Mouse (Mus musculus) stomach, embryonic 14.5 days (tissue): Measurements from ENCODE around the gene Samd15. TPM values are rescaled to one million over a fixed set of nuclear protein-coding genes. Genes with fewer than 3 reads are reported as not detected.

Experiments used
- ATAC-seq: fragments of 200-750 bp; cut with Nextera tagmentation; 2 replicates; pipeline ENCODE4 v1.8.0; 2017; ENCODE audit warnings: low read depth, moderate TSS enrichment; ENCODE audit not compliant: insufficient number of reproducible peaks, insufficient read depth, low FRiP score
- H3K27ac ChIP-seq: fragments of 300-500 bp; sonication (generic); 2 replicates; pipeline ENCODE4 v1.5.1; 2014; ENCODE audit warnings: mild to moderate bottlenecking, low read length, moderate library complexity, mixed read lengths
- H3K27me3 ChIP-seq: fragments of 300-500 bp; sonication (generic); 2 replicates; pipeline ENCODE4 v1.6.1; 2014; ENCODE audit warnings: low read length, control low read depth, mixed read lengths; ENCODE audit not compliant: control insufficient read depth, insufficient read depth
- H3K36me3 ChIP-seq: fragments of 300-500 bp; sonication (generic); 2 replicates; pipeline ENCODE4 v1.6.1; 2014; ENCODE audit warnings: mild to moderate bottlenecking, control low read depth, low read length, moderate library complexity, mixed read lengths; ENCODE audit not compliant: control insufficient read depth, insufficient read depth
- H3K4me1 ChIP-seq: fragments of 300-500 bp; sonication (generic); 2 replicates; pipeline ENCODE4 v1.6.1; 2014; ENCODE audit warnings: low read length, control low read depth, mixed read lengths; ENCODE audit not compliant: control insufficient read depth, insufficient read depth
- H3K4me2 ChIP-seq: fragments of 300-500 bp; sonication (generic); replicated peaks from 2 replicates; pipeline ENCODE4 v1.6.1; 2014; ENCODE audit warnings: low read depth, low read length, control low read depth
- H3K4me3 ChIP-seq: fragments of 300-500 bp; sonication (generic); 2 replicates; pipeline ENCODE4 v1.5.1; 2014; ENCODE audit warnings: low read depth, low read length, control low read depth
- H3K9ac ChIP-seq: fragments of 300-500 bp; sonication (generic); replicated peaks from 2 replicates; pipeline ENCODE4 v1.6.1; 2014; ENCODE audit warnings: low read depth, mild to moderate bottlenecking, control low read depth, low read length, moderate library complexity, mixed read lengths
- H3K9me3 ChIP-seq: fragments of 300-500 bp; sonication (generic); 2 replicates; pipeline ENCODE4 v1.6.1; 2016; ENCODE audit warnings: low read depth, low read length, control low read depth; ENCODE audit not compliant: control insufficient read depth
- WGBS: fragments of 180-500 bp; shearing (Covaris S2); extraction: QIAGEN DNeasy Blood & Tissue Kit; methylation state at CpG from one replicate; pipeline ENCODE4 v1.1.7; 2014; 5-methylcytosine and 5-hydroxymethylcytosine counted together
- polyA plus RNA-seq: library from polyadenylated mRNA; unstranded; fragments of >200 nt; fragmentation: Nextera tagmentation; extraction: Ambion mirVana; gene quantifications from 2 replicates; pipeline ENCODE4 v1.2.1, GENCODE M21; 2014

Gene Samd15
- polyA plus RNA-seq, 1 experiment from 2014 or later: 2.4 TPM

- Histone ChIP-seq H3K4me2 (no peak overlapping the region), H3K4me3 (no peak overlapping the region), H3K9ac (no peak overlapping the region), H3K36me3 (no peaks in the 10 kb centered on the region), H3K9me3 (no peaks in the 10 kb centered on the region), H3K4me1 (no peaks in the 10 kb centered on the region), H3K27ac (no peak overlapping the region), H3K27me3 (no peaks in the 10 kb centered on the region)
- WGBS: 73% methylated on average over 2 of the region's 2 CpGs
- no peak for ATAC-seq
These were observed 16.5 kb downstream of the Samd15 start for GRCm38 (mm10) chr12:87216053-87216452.

GRCm38 (mm10) chr12:87217596-87217995, 18.1 kb downstream of the Samd15 start:
- Histone ChIP-seq H3K36me3 (no peaks in the 10 kb centered on the region), H3K27me3 (no peaks in the 10 kb centered on the region), H3K9me3 (no peaks in the 10 kb centered on the region), H3K27ac (no peak overlapping the region), H3K4me2 (no peak overlapping the region), H3K4me3 (no peak overlapping the region), H3K4me1 (no peaks in the 10 kb centered on the region), H3K9ac (no peak overlapping the region)
- ATAC-seq: no peak

- H3K36me3 ChIP-seq: no peaks in the 10 kb centered on the region
- H3K9ac ChIP-seq: no peak overlapping the region
- H3K4me2 ChIP-seq: no peak overlapping the region
- H3K27me3 ChIP-seq: no peaks in the 10 kb centered on the region
- H3K4me3 ChIP-seq: no peak overlapping the region
- no peak for ATAC-seq
- 44% methylated on average over 7 of the region's 7 CpGs for whole genome bisulfite sequencing
- no peaks in the 10 kb centered on the region for H3K4me1 ChIP-seq
- H3K9me3 ChIP-seq: no peaks in the 10 kb centered on the region
- H3K27ac ChIP-seq: no peak overlapping the region
These were observed 19.8 kb downstream of the Samd15 start for GRCm38 (mm10) chr12:87219362-87219761.

GRCm38 (mm10) chr12:87224950-87225349, 25.4 kb downstream of the Samd15 start:
- H3K36me3 ChIP-seq: no peaks in the 10 kb centered on the region
- H3K4me1 ChIP-seq: no peaks in the 10 kb centered on the region
- H3K27me3 ChIP-seq: no peaks in the 10 kb centered on the region
- H3K9ac ChIP-seq: no peak overlapping the region
- H3K4me3 ChIP-seq: no peak overlapping the region
- 74% methylated on average over 10 of the region's 10 CpGs for WGBS
- no peak overlapping the region for H3K27ac ChIP-seq
- ATAC-seq: no peak
- H3K9me3 ChIP-seq: no peaks in the 10 kb centered on the region
- no peak overlapping the region for H3K4me2 ChIP-seq

- H3K27ac ChIP-seq: no peak overlapping the region
- no peaks in the 10 kb centered on the region for H3K27me3 ChIP-seq
- no peak overlapping the region for H3K4me2 ChIP-seq
- no peaks in the 10 kb centered on the region for H3K9me3 ChIP-seq
- H3K9ac ChIP-seq: no peak overlapping the region
- ATAC-seq: 0 out of 2 replicates have a peak, but pooled peaks have one; percentile 6
- H3K36me3 ChIP-seq: no peaks in the 10 kb centered on the region
- no peaks in the 10 kb centered on the region for H3K4me1 ChIP-seq
- 78% methylated on average over 7 of the region's 7 CpGs for WGBS
- no peak overlapping the region for H3K4me3 ChIP-seq
These were observed 27.3 kb downstream of the Samd15 start for GRCm38 (mm10) chr12:87226801-87227200.

GRCm38 (mm10) chr12:87229633-87230032, 30.1 kb downstream of the Samd15 start:
- WGBS: 94% methylated on average over 2 of the region's 2 CpGs
- no peak overlapping the region for H3K4me2 ChIP-seq
- H3K4me1 ChIP-seq: no peaks in the 10 kb centered on the region
- no peaks in the 10 kb centered on the region for H3K36me3 ChIP-seq
- H3K9ac ChIP-seq: no peak overlapping the region
- no peaks in the 10 kb centered on the region for H3K9me3 ChIP-seq
- H3K27ac ChIP-seq: no peak overlapping the region
- no peak overlapping the region for H3K4me3 ChIP-seq
- ATAC-seq: no peak
- no peaks in the 10 kb centered on the region for H3K27me3 ChIP-seq

GRCm38 (mm10) chr12:87230379-87230895, 30.9 kb downstream of the Samd15 start:
- Histone ChIP-seq H3K4me2 (no peak overlapping the region), H3K9me3 (no peaks in the 10 kb centered on the region), H3K27ac (no peak overlapping the region), H3K4me1 (no peaks in the 10 kb centered on the region), H3K9ac (no peak overlapping the region), H3K4me3 (no peak overlapping the region), H3K27me3 (no peaks in the 10 kb centered on the region), H3K36me3 (no peaks in the 10 kb centered on the region)
- ATAC-seq: no peak

- Histone ChIP-seq H3K27ac (no peak overlapping the region), H3K9ac (no peak overlapping the region), H3K4me1 (no peaks in the 10 kb centered on the region), H3K27me3 (no peaks in the 10 kb centered on the region), H3K36me3 (peaks cover 28% of the 10 kb centered on the region), H3K9me3 (no peaks in the 10 kb centered on the region), H3K4me2 (no peak overlapping the region), H3K4me3 (no peak overlapping the region)
- 86% methylated on average over 5 of the region's 5 CpGs for WGBS
- no peak for ATAC-seq
These were observed 37.5 kb downstream of the Samd15 start for GRCm38 (mm10) chr12:87236882-87237483.

- WGBS: 96% methylated on average over 1 of the region's 1 CpGs
- no peak within 1 kb of the TSS for H3K9ac ChIP-seq
- no peaks in the 10 kb centered on the region for H3K9me3 ChIP-seq
- H3K4me1 ChIP-seq: no peaks in the 10 kb centered on the region
- no peak within 1 kb of the TSS for H3K4me3 ChIP-seq
- no peaks in the 10 kb centered on the region for H3K27me3 ChIP-seq
- H3K36me3 ChIP-seq: peaks cover 40% of the 10 kb centered on the region
- no peak within 1 kb of the TSS for H3K27ac ChIP-seq
- no peak within 1 kb of the TSS for H3K4me2 ChIP-seq
- no peak for ATAC-seq
These were observed 39.1 kb downstream of the Samd15 start, which contains the start of gene Noxred1 for GRCm38 (mm10) chr12:87238632-87239031. Noxred1 (minus strand) TSS chr12:87238732.
